Mouse (Mus musculus) liver, adult 2 months (tissue): ENCODE data around the gene Rxfp3.

Experiments used
- CTCF ChIP-seq: fragments of 200-500 bp; IDR thresholded peaks from 2 replicates; pipeline ENCODE4 v1.5.1; 2011; ENCODE audit warnings: low read depth, low read length, control low read depth
- POLR2A ChIP-seq: fragments of 200-500 bp; IDR thresholded peaks from 2 replicates; pipeline ENCODE4 v1.6.1; 2011; ENCODE audit warnings: low read length, control low read depth; ENCODE audit not compliant: insufficient read depth; ENCODE audit errors: extremely low read depth

DNA sequence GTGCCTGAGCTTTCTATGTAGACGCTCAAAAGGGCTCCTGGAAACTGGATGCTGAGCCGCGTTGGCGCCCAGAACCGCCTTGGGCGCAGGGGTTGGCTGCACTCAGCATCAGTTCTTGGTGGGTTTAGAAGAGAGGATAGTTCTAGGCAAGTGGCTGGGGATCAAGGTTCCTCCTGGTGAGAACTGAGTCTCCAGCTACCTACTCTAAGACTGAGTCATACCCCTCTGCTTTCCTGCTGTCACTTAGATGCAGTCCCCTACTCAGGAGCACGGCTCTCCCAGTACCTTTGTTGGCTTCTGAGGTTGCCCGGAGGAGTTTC lies 455 bp downstream of the Rxfp3 start:
- TF ChIP-seq POLR2A = no peak
- no peak for TF ChIP-seq CTCF
